Mouse (Mus musculus) heart, postnatal 0 days (tissue): ENCODE measurements around the gene Neil1. TPM values are rescaled to one million over a fixed set of nuclear protein-coding genes. Genes with fewer than 3 reads are reported as not detected.

Experiments used
- ATAC-seq: fragments of 200-750 bp; cut with Nextera tagmentation; 2 replicates; pipeline ENCODE4 v1.8.0; 2017; ENCODE audit warnings: low read depth, moderate number of reproducible peaks, moderate library complexity; ENCODE audit not compliant: insufficient read depth
- DNase-seq: peaks from one replicate; pipeline ENCODE4 v3.0.0-alpha.2; 2016; ENCODE audit warnings: low spot score
- H3K27ac ChIP-seq: fragments of 300-500 bp; sonication (generic); 2 replicates; pipeline ENCODE4 v1.5.1; 2014; ENCODE audit warnings: low read depth, mild to moderate bottlenecking
- H3K27me3 ChIP-seq: fragments of 300-500 bp; sonication (generic); 2 replicates; pipeline ENCODE4 v1.6.1; 2014; ENCODE audit warnings: low read length, mixed read lengths; ENCODE audit not compliant: control insufficient read depth, insufficient read depth
- H3K36me3 ChIP-seq: fragments of 300-500 bp; sonication (generic); replicated peaks from 2 replicates; pipeline ENCODE4 v1.6.1; 2014; ENCODE audit warnings: low read length, mixed read lengths; ENCODE audit not compliant: control insufficient read depth, insufficient read depth
- H3K4me1 ChIP-seq: fragments of 300-500 bp; sonication (generic); 2 replicates; pipeline ENCODE4 v1.6.1; 2014; ENCODE audit warnings: antibody characterized with exemption; ENCODE audit not compliant: control insufficient read depth, insufficient read depth
- H3K4me2 ChIP-seq: fragments of 300-500 bp; sonication (generic); 2 replicates; pipeline ENCODE4 v1.6.1; 2014; ENCODE audit warnings: low read depth, mild to moderate bottlenecking, low read length, moderate library complexity
- H3K4me3 ChIP-seq: fragments of 300-500 bp; sonication (generic); 2 replicates; pipeline ENCODE4 v1.5.1; 2014; ENCODE audit warnings: low read depth, low read length
- H3K9ac ChIP-seq: fragments of 300-500 bp; sonication (generic); replicated peaks from 2 replicates; pipeline ENCODE4 v1.6.1; 2014; ENCODE audit warnings: low read depth, low read length, mixed read lengths
- H3K9me3 ChIP-seq: fragments of 300-500 bp; sonication (generic); replicated peaks from 2 replicates; pipeline ENCODE4 v1.6.1; 2016; ENCODE audit warnings: low read length; ENCODE audit not compliant: control insufficient read depth
- CTCF ChIP-seq: IDR thresholded peaks from 2 replicates; pipeline ENCODE4 v1.5.1; 2016; ENCODE audit warnings: antibody characterized with exemption, control low read depth, low read depth
- EP300 ChIP-seq: IDR thresholded peaks from 2 replicates; pipeline ENCODE4 v1.6.1; 2016; ENCODE audit warnings: antibody characterized with exemption, low read depth
- WGBS: fragments of 180-500 bp; shearing (Covaris S2); extraction: QIAGEN DNeasy Blood & Tissue Kit; methylation state at CpG from one replicate; pipeline ENCODE4 v1.1.7; 2014; 5-methylcytosine and 5-hydroxymethylcytosine counted together
- polyA plus RNA-seq: library from polyadenylated mRNA; unstranded; fragments of >200 nt; fragmentation: Nextera tagmentation; extraction: Ambion mirVana; gene quantifications from 2 replicates; pipeline ENCODE4 v1.2.1, GENCODE M21; 2015
- total RNA-seq: library from RNA; depleted of rRNA; stranded (reverse); fragments of >200 nt; gene quantifications from 2 replicates; pipeline ENCODE4 v1.2.3, GENCODE M21; 2014; ENCODE audit warnings: low replicate concordance

The Neil1 gene
- total and polyA plus RNA-seq, 2 experiments from 2014 or later, result 5.1 to 13.6 TPM

- 88% methylated on average over 7 of the region's 7 CpGs for WGBS
- Histone ChIP-seq H3K36me3 (peaks cover 13% of the 10 kb centered on the region), H3K27ac (no peak overlapping the region), H3K27me3 (no peaks in the 10 kb centered on the region), H3K9me3 (no peaks in the 10 kb centered on the region), H3K4me3 (no peak overlapping the region), H3K9ac (no peak overlapping the region), H3K4me1 (peaks cover 5% of the 10 kb centered on the region; the same call in 1 of the 2 replicates), H3K4me2 (no peak overlapping the region)
- TF ChIP-seq EP300 (no peak), CTCF (no peak)
- DNase-seq (no peak), ATAC-seq (no peak)
Measured at GRCm38 (mm10) chr9:57156383-57156782, 8.3 kb upstream of the Neil1 start.

- Histone ChIP-seq H3K4me3 (no peak overlapping the region), H3K27me3 (no peaks in the 10 kb centered on the region), H3K9me3 (no peaks in the 10 kb centered on the region), H3K27ac (no peak overlapping the region), H3K9ac (no peak overlapping the region), H3K4me1 (peaks cover 1% of the 10 kb centered on the region; the same call in 1 of the 2 replicates), H3K4me2 (no peak overlapping the region), H3K36me3 (peaks cover 13% of the 10 kb centered on the region)
- TF ChIP-seq EP300 (no peak), CTCF (no peak)
- DNase-seq, result no peak
- WGBS, result 40% methylated on average over 6 of the region's 6 CpGs
- ATAC-seq, result no peak
Measured at GRCm38 (mm10) chr9:57152331-57152730, 4.2 kb upstream of the Neil1 start.

- Histone ChIP-seq H3K4me3 (no peak overlapping the region), H3K27me3 (no peaks in the 10 kb centered on the region), H3K36me3 (peaks cover 6% of the 10 kb centered on the region), H3K9ac (no peak overlapping the region), H3K4me2 (no peak overlapping the region), H3K9me3 (no peaks in the 10 kb centered on the region), H3K4me1 (peaks cover 6% of the 10 kb centered on the region), H3K27ac (no peak overlapping the region)
- no peak for ATAC-seq
- 73% methylated on average over 5 of the region's 5 CpGs for WGBS
- TF ChIP-seq EP300 (no peak), CTCF (no peak)
- no peak for DNase-seq
Measured at GRCm38 (mm10) chr9:57150192-57150591, 2.1 kb upstream of the Neil1 start.

- H3K4me1 ChIP-seq, result peaks cover 6% of the 10 kb centered on the region
- H3K27me3 ChIP-seq, result no peaks in the 10 kb centered on the region
- WGBS, result 73% methylated on average over 6 of the region's 6 CpGs
- ATAC-seq (no peak), DNase-seq (no peak)
- H3K27ac ChIP-seq, result peak overlapping the region; percentile 82
- H3K36me3 ChIP-seq, result no peaks in the 10 kb centered on the region; the same call in 1 of the 2 replicates
- H3K4me2 ChIP-seq, result peak overlapping the region; percentile 74; the same call in 1 of the 2 replicates
- no peak overlapping the region for H3K4me3 ChIP-seq
- TF ChIP-seq EP300 (no peak), CTCF (no peak)
- H3K9me3 ChIP-seq, result no peaks in the 10 kb centered on the region
- no peak overlapping the region for H3K9ac ChIP-seq
Measured at GRCm38 (mm10) chr9:57149021-57149420, 916 bp upstream of the Neil1 start.

GRCm38 (mm10) chr9:57147205-57148143 is 631 bp downstream of the Neil1 start:
- DNase-seq (peak; percentile 15), ATAC-seq (peak; percentile 42; the same call in 1 of the 2 replicates)
- H3K9me3 ChIP-seq, result no peaks in the 10 kb centered on the region
- H3K4me1 ChIP-seq, result peaks cover 6% of the 10 kb centered on the region
- no peaks in the 10 kb centered on the region for H3K27me3 ChIP-seq
- peak overlapping the region; percentile 58 for H3K9ac ChIP-seq
- WGBS, result 5% methylated on average over 19 of the region's 19 CpGs
- H3K36me3 ChIP-seq, result peaks cover 4% of the 10 kb centered on the region; the same call in 1 of the 2 replicates
- TF ChIP-seq CTCF, result no peak
- TF ChIP-seq EP300, result no peak; the same call in 1 of the 2 replicates
- H3K4me3 ChIP-seq, result peak overlapping the region; percentile 56
- peak overlapping the region; percentile 82 for H3K27ac ChIP-seq
- H3K4me2 ChIP-seq, result peak overlapping the region; percentile 74
